Mouse (Mus musculus) cerebellum, adult 2 months (tissue): ENCODE results near the gene Adora1. TPM values are rescaled to one million over a fixed set of nuclear protein-coding genes. Genes with fewer than 3 reads are reported as not detected.
A peak's percentile ranks its signal among the peaks of the same experiment; 100 is the strongest.

ENCODE experiments used
- DNase-seq, 2 experiments: peaks; one replicate each; pipeline ENCODE4 v3.0.0; 2021
- H3K27ac ChIP-seq: fragments of 200-500 bp; 2 replicates; pipeline ENCODE4 v1.5.1; 2012; ENCODE audit warnings: low read length, control low read depth, inconsistent platforms; ENCODE audit not compliant: insufficient read depth
- H3K27me3 ChIP-seq: fragments of 200-500 bp; 2 replicates; pipeline ENCODE4 v1.6.1; 2012; ENCODE audit warnings: inconsistent platforms, mild to moderate bottlenecking, low read length, moderate library complexity; ENCODE audit not compliant: control insufficient read depth, insufficient read depth
- H3K4me1 ChIP-seq: fragments of 200-500 bp; 2 replicates; pipeline ENCODE4 v1.6.1; 2011; ENCODE audit warnings: low read length; ENCODE audit not compliant: control insufficient read depth, insufficient read depth
- H3K4me3 ChIP-seq: fragments of 200-500 bp; replicated peaks from 2 replicates; pipeline ENCODE3; 2011; ENCODE audit warnings: mild to moderate bottlenecking, low read depth, low read length, control low read depth; ENCODE audit not compliant: insufficient read depth
- CTCF ChIP-seq: fragments of 200-500 bp; IDR thresholded peaks from 2 replicates; pipeline ENCODE4 v1.5.1; 2011; ENCODE audit warnings: low read depth, mild to moderate bottlenecking, control low read depth, low read length, moderate library complexity, borderline replicate concordance; ENCODE audit not compliant: insufficient read depth
- POLR2A ChIP-seq: fragments of 200-500 bp; IDR thresholded peaks from 2 replicates; pipeline ENCODE4 v1.6.1; 2011; ENCODE audit warnings: low read length, control low read depth, borderline replicate concordance; ENCODE audit not compliant: insufficient read depth
- WGBS: fragments of 180-500 bp; shearing (Covaris S2); methylation state at CpG from one replicate; pipeline ENCODE4 v1.1.7; 2018; 5-methylcytosine and 5-hydroxymethylcytosine counted together
- polyA plus RNA-seq: library from polyadenylated mRNA; depleted of rRNA; stranded (reverse); fragments of >200 nt; gene quantifications from 2 replicates; pipeline ENCODE4 v1.2.3, GENCODE M21; 2012

Gene Adora1
- polyA plus RNA-seq, 1 experiment, result 160 TPM

GRCm38 (mm10) chr1:134229806-134230575, 5.2 kb downstream of the Adora1 start:
- Histone ChIP-seq H3K27me3 (no peaks in the 10 kb centered on the region), H3K4me1 (peaks cover 31% of the 10 kb centered on the region), H3K4me3 (peak overlapping the region; percentile 61), H3K27ac (peak overlapping the region; percentile 54)
- DNase-seq, result peak in 1 of 2 experiments; percentile 43
- TF ChIP-seq POLR2A (no peak), CTCF (no peak)
- WGBS, result 34% methylated on average over 5 of the region's 5 CpGs

GRCm38 (mm10) chr1:134226739-134227138, 8.5 kb downstream of the Adora1 start:
- TF ChIP-seq CTCF (no peak), POLR2A (no peak)
- Histone ChIP-seq H3K4me1 (peaks cover 54% of the 10 kb centered on the region), H3K27ac (no peak overlapping the region), H3K27me3 (no peaks in the 10 kb centered on the region), H3K4me3 (no peak overlapping the region)
- 84% methylated on average over 8 of the region's 8 CpGs for WGBS
- DNase-seq, result no peak

- Histone ChIP-seq H3K27ac (no peak overlapping the region), H3K4me1 (peaks cover 44% of the 10 kb centered on the region), H3K27me3 (no peaks in the 10 kb centered on the region), H3K4me3 (no peak overlapping the region)
- 81% methylated on average over 5 of the region's 5 CpGs for WGBS
- TF ChIP-seq CTCF, result no peak
- no peak for TF ChIP-seq POLR2A
- peak in 1 of 2 experiments; percentile 47 for DNase-seq
Measured at GRCm38 (mm10) chr1:134225375-134225774, 9.9 kb downstream of the Adora1 start.

GRCm38 (mm10) chr1:134224649-134225227, 10.5 kb downstream of the Adora1 start:
- Histone ChIP-seq H3K27me3 (no peaks in the 10 kb centered on the region), H3K4me3 (no peak overlapping the region), H3K4me1 (peaks cover 46% of the 10 kb centered on the region), H3K27ac (peak overlapping the region; percentile 2; the same call in 1 of the 2 replicates)
- 78% methylated on average over 12 of the region's 12 CpGs for WGBS
- no peak for TF ChIP-seq POLR2A
- TF ChIP-seq CTCF, result no peak
- DNase-seq, result no peak

- Histone ChIP-seq H3K27ac (peak overlapping the region; percentile 28), H3K27me3 (no peaks in the 10 kb centered on the region), H3K4me3 (no peak overlapping the region), H3K4me1 (peaks cover 61% of the 10 kb centered on the region)
- 31% methylated on average over 8 of the region's 8 CpGs for WGBS
- peak in 1 of 2 experiments; percentile 40 for DNase-seq
- TF ChIP-seq POLR2A (no peak), CTCF (no peak)
Measured at GRCm38 (mm10) chr1:134222122-134223055, 12.8 kb downstream of the Adora1 start.

- no peak for TF ChIP-seq CTCF
- no peak for TF ChIP-seq POLR2A
- 55% methylated on average over 1 of the region's 1 CpGs for WGBS
- H3K27ac ChIP-seq, result no peak overlapping the region
Measured at GRCm38 (mm10) chr1:134221172-134221571, 14.1 kb downstream of the Adora1 start.

GRCm38 (mm10) chr1:134219608-134220007, 15.6 kb downstream of the Adora1 start:
- Histone ChIP-seq H3K4me3 (no peak overlapping the region), H3K27ac (no peak overlapping the region), H3K4me1 (peaks cover 65% of the 10 kb centered on the region), H3K27me3 (no peaks in the 10 kb centered on the region)
- no peak for DNase-seq
- 17% methylated on average over 5 of the region's 5 CpGs for WGBS
- TF ChIP-seq CTCF (no peak), POLR2A (no peak)

More at GRCm38 (mm10) chr1:134221172-134221571, 14.1 kb downstream of the Adora1 start:
- Histone ChIP-seq H3K4me3 (no peak overlapping the region), H3K4me1 (peaks cover 63% of the 10 kb centered on the region), H3K27me3 (no peaks in the 10 kb centered on the region)
- no peak for DNase-seq
